26 mouse cellular contexts compared by ENCODE assay signal in genomic region chr19:16181258-16181657, GRCm38 (mm10). TPM values are rescaled to one million over a fixed set of nuclear protein-coding genes. Genes with fewer than 3 reads are reported as not detected.
DNase-seq lines count a peak whose midpoint lies in the region; ATAC-seq and TF ChIP-seq lines count a peak whose summit lies in the region.
"Had no signal": no experiment of that assay in that cellular context is flagged by ENCODE, and none has a peak within 500 bp of the region (broad histone marks: within the 10 kb centered on the region; RNA-seq: fewer than 3 reads in every experiment).

No protein-coding gene starts in this region.

- H3K36me3 ChIP-seq in heart, embryonic 16.5 days (ENCODE audit: control insufficient read depth, insufficient read depth), result no peaks in the 10 kb centered on the region
- no peaks in the 10 kb centered on the region for H3K36me3 ChIP-seq in liver, postnatal 0 days (replicated peaks; ENCODE audit: insufficient read depth, low read length)
- H3K36me3 ChIP-seq in stomach, embryonic 15.5 days, result no peaks in the 10 kb centered on the region
- no peaks in the 10 kb centered on the region for H3K36me3 ChIP-seq in stomach, postnatal 0 days (ENCODE audit: control insufficient read depth, insufficient read depth, low read length)
- H3K36me3 ChIP-seq: embryonic facial prominence, embryonic 12.5 days; G1E; midbrain, embryonic 12.5 days had no signal

- no peak for ATAC-seq in heart, embryonic 16.5 days (replicated peaks; ENCODE audit: extremely low read depth, insufficient read depth, low FRiP score)
- peak; percentile 27; the same call in 1 of the 2 replicates for ATAC-seq in liver, postnatal 0 days
- ATAC-seq in stomach, embryonic 15.5 days (ENCODE audit: insufficient read depth, low FRiP score, low read depth), result no peak
- no peak for ATAC-seq in stomach, postnatal 0 days (ENCODE audit: low FRiP score, low TSS enrichment)
- ATAC-seq: activated CD4-positive, CD25-positive, alpha-beta regulatory T cell, adult 4 months; forebrain, embryonic 14.5 days; hindbrain, embryonic 16.5 days; intestine, postnatal 0 days had no signal

- H3K27ac ChIP-seq in heart, embryonic 16.5 days (ENCODE audit: low read length), result peak overlapping the region; percentile 74
- peak overlapping the region; percentile 17; the same call in 1 of the 2 replicates for H3K27ac ChIP-seq in liver, postnatal 0 days (ENCODE audit: low read depth)
- H3K27ac ChIP-seq in stomach, embryonic 15.5 days, result peak overlapping the region; percentile 36; the same call in 1 of the 2 replicates
- H3K27ac ChIP-seq in stomach, postnatal 0 days (replicated peaks), result no peak overlapping the region; the same call in 1 of the 2 replicates
- H3K27ac ChIP-seq: embryonic facial prominence, embryonic 12.5 days; layer of hippocampus, adult 2 months; midbrain, embryonic 12.5 days had no signal

- no peak for TF ChIP-seq EP300 in liver, postnatal 0 days (IDR thresholded peaks at IDR 0.05; ENCODE audit: low read depth)
- no peak for TF ChIP-seq EP300 in stomach, postnatal 0 days (optimal IDR thresholded peaks at IDR 0.05)

- no peak overlapping the region for H3K4me2 ChIP-seq in heart, embryonic 16.5 days (ENCODE audit: low read depth, low read length)
- H3K4me2 ChIP-seq in liver, postnatal 0 days (ENCODE audit: low read depth, low read length), result no peak overlapping the region
- no peak overlapping the region for H3K4me2 ChIP-seq in stomach, embryonic 15.5 days
- H3K4me2 ChIP-seq in stomach, postnatal 0 days (replicated peaks; ENCODE audit: low read depth), result no peak overlapping the region
- H3K4me2 ChIP-seq: embryonic facial prominence, embryonic 12.5 days; midbrain, embryonic 12.5 days had no signal

- 42% methylated on average over 3 of the region's 3 CpGs for WGBS in heart, embryonic 16.5 days
- WGBS in liver, postnatal 0 days (ENCODE audit: insufficient replicate concordance), result 57% methylated on average over 3 of the region's 3 CpGs
- 79% methylated on average over 3 of the region's 3 CpGs for WGBS in stomach, embryonic 15.5 days
- 56% methylated on average over 3 of the region's 3 CpGs for WGBS in stomach, postnatal 0 days

- no peaks in the 10 kb centered on the region for H3K9me3 ChIP-seq in heart, embryonic 16.5 days (replicated peaks; ENCODE audit: control insufficient read depth, low read length)
- H3K9me3 ChIP-seq in liver, postnatal 0 days (ENCODE audit: low read length), result no peaks in the 10 kb centered on the region
- no peaks in the 10 kb centered on the region for H3K9me3 ChIP-seq in stomach, embryonic 15.5 days
- H3K9me3 ChIP-seq in stomach, postnatal 0 days (ENCODE audit: control insufficient read depth, low read length), result no peaks in the 10 kb centered on the region
- H3K9me3 ChIP-seq: embryonic facial prominence, embryonic 12.5 days; G1E; midbrain, embryonic 12.5 days had no signal

- H3K4me1 ChIP-seq in heart, embryonic 16.5 days (ENCODE audit: control insufficient read depth, insufficient read depth, low read length), result peaks cover 38% of the 10 kb centered on the region
- H3K4me1 ChIP-seq in liver, postnatal 0 days (ENCODE audit: insufficient read depth), result peaks cover 18% of the 10 kb centered on the region
- H3K4me1 ChIP-seq in stomach, embryonic 15.5 days, result peaks cover 19% of the 10 kb centered on the region
- peaks cover 13% of the 10 kb centered on the region for H3K4me1 ChIP-seq in stomach, postnatal 0 days (replicated peaks; ENCODE audit: control insufficient read depth, insufficient read depth)

- no peak overlapping the region for H3K9ac ChIP-seq in heart, embryonic 16.5 days (ENCODE audit: low read length)
- no peak overlapping the region for H3K9ac ChIP-seq in liver, postnatal 0 days (replicated peaks)
- no peak overlapping the region for H3K9ac ChIP-seq in stomach, embryonic 15.5 days
- H3K9ac ChIP-seq in stomach, postnatal 0 days (ENCODE audit: low read length), result no peak overlapping the region
- H3K9ac ChIP-seq: embryonic facial prominence, embryonic 12.5 days; midbrain, embryonic 12.5 days had no signal

- no peaks in the 10 kb centered on the region for H3K27me3 ChIP-seq in heart, embryonic 16.5 days (ENCODE audit: control insufficient read depth, insufficient read depth, low read length)
- H3K27me3 ChIP-seq in liver, postnatal 0 days (ENCODE audit: insufficient read depth, low read length), result no peaks in the 10 kb centered on the region
- no peaks in the 10 kb centered on the region for H3K27me3 ChIP-seq in stomach, embryonic 15.5 days (replicated peaks)
- H3K27me3 ChIP-seq in stomach, postnatal 0 days (ENCODE audit: control insufficient read depth, insufficient read depth, low read length), result no peaks in the 10 kb centered on the region
- H3K27me3 ChIP-seq: embryonic facial prominence, embryonic 12.5 days; midbrain, embryonic 12.5 days had no signal

- no peak for TF ChIP-seq CTCF in liver, postnatal 0 days (IDR thresholded peaks at IDR 0.05; ENCODE audit: low read depth)
- no peak for TF ChIP-seq CTCF in stomach, postnatal 0 days (IDR thresholded peaks at IDR 0.05; ENCODE audit: low read depth)

- no peak overlapping the region for H3K4me3 ChIP-seq in heart, embryonic 16.5 days (ENCODE audit: low read length)
- no peak overlapping the region for H3K4me3 ChIP-seq in liver, postnatal 0 days (ENCODE audit: low read depth, low read length)
- no peak overlapping the region for H3K4me3 ChIP-seq in stomach, embryonic 15.5 days (replicated peaks)
- H3K4me3 ChIP-seq in stomach, postnatal 0 days (ENCODE audit: low read depth, low read length), result no peak overlapping the region
- H3K4me3 ChIP-seq: embryonic facial prominence, embryonic 12.5 days; erythroblast, embryonic 14.5 days; layer of hippocampus, adult 2 months; midbrain, embryonic 12.5 days had no signal

- DNase-seq in heart, adult 11 months, result peak; percentile 63
- no peak for DNase-seq in heart, postnatal 4 days
- no peak for DNase-seq in heart, adult 8-10 months (ENCODE audit: low spot score)
- no peak for DNase-seq in liver, postnatal 0 days
- DNase-seq in liver, result no peak
- no peak for DNase-seq in stomach, postnatal 0 days (ENCODE audit: low spot score)
- DNase-seq: adrenal gland, postnatal 10 days; cerebellum, adult 11 months; cerebellum, postnatal 10 days; gastrocnemius, postnatal 36 days; kidney, postnatal 14 days; layer of hippocampus, postnatal 36 days; lung, adult 18-20 months; right cerebral cortex, postnatal 4 days; thymus, postnatal 14 days had no signal

RNA-seq across cellular contexts. Expression of gene Gnaq, which starts 48.6 kb away (rescaled TPM):
- 10 to 100 TPM; 43.6 to 46.0 TPM for total RNA-seq in heart, postnatal 4 days (2021)
- 17.9 and 20.5 TPM in 2 replicates for polyA plus RNA-seq in heart, embryonic 16.5 days (2015; fragmentation: Nextera tagmentation; extraction: Ambion mirVana)
- total RNA-seq in heart, adult 8-10 months (2022), result 10 to 100 TPM; 20.5 to 23.7 (median 21.6) TPM
- polyA plus RNA-seq in liver, postnatal 0 days (2015; fragmentation: Nextera tagmentation; extraction: Ambion mirVana), result 4.9 and 5.3 TPM in 2 replicates
- 35.6 and 36.2 TPM in 2 replicates for polyA plus RNA-seq in stomach, embryonic 15.5 days (2015; fragmentation: Nextera tagmentation; extraction: Ambion mirVana)
- 18.1 and 18.6 TPM in 2 replicates for polyA plus RNA-seq in stomach, postnatal 0 days (2015; fragmentation: Nextera tagmentation; extraction: Ambion mirVana)
- polyA plus RNA-seq: erythroblast, embryonic 14.5 days; G1E had no signal
